Mouse (Mus musculus): ENCODE measurements around the gene Arpc1a. TPM values are rescaled to one million over a fixed set of nuclear protein-coding genes. Genes with fewer than 3 reads are reported as not detected.
"Not testable (repeated sequence)": the region's sequence is repeated elsewhere in the genome, so short reads cannot be mapped to it uniquely, and the experiment has no call there.

Gene Arpc1a
- total RNA-seq, 2 experiments from 2014 or later, result 26.6 to 32.2 TPM

DNA sequence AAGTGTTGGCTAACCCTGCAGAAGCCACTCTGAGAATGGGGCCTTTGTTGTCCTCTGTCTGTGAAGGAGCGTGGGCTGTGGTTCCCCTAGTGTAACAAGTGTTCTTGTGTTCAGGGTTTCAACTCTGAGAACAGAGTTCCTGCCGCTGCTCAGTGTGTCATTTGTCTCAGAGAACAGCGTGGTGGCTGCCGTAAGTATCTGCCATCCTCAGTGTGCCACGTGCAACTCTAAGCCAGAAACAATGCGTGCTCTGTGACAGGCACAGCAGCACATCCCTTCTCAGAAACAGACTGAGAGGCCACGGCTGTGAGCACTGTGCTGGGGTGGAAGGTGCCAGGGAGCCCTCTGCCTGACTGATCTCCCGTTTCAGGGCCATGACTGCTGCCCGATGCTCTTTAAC, 20.7 kb downstream of the Arpc1a start:
- no peak for DNase-seq

DNA sequence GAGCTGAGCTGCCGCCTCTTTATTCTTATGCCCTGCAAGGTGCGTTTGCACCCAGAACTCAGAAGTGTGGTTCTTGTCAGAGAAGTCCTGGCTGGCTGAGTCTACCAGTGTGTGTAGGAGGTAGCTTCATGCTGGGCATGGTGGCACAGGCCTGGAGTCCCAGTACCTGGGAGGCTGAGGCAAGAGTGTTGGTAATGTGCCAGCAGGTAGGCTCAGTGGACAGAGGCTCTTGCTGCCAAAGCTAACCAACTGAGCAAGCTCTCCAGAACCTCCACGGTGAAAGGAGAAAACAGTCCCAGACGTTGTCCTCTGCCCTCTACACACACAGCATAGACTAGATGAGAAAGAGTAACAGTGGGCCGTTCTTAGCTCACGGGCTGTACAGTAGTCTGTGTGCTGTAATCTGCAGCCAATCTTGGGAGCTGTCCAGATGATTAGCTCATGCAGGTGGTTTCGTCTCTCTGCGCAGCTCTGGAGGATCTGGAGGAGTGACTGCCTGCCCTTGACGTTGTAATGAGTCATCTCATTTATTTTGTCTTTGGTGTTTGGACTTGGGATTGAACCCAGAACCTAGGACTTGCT, 22.2 kb downstream of the Arpc1a start:
- DNase-seq, result no peak

DNA sequence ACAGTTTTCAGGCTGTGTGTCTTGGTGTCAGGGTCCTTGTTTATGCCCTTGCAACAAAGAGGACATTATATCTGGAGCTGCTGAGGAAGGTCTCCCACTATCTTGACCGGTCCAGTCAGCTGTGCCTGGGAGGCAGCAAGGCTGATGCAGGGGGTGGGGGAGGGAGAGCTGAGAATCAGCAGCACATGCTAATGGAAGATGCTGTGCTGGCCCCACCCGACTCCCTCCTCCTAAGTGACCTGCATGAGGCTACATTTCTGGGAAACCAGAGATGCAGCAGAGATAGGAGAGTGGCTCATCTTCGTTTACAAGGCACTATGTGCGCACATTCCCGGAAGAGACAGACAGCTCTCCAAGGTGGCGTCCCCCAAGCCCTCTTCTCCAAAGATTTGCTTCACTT, 26.8 kb downstream of the Arpc1a start:
- DNase-seq, result no peak

DNA sequence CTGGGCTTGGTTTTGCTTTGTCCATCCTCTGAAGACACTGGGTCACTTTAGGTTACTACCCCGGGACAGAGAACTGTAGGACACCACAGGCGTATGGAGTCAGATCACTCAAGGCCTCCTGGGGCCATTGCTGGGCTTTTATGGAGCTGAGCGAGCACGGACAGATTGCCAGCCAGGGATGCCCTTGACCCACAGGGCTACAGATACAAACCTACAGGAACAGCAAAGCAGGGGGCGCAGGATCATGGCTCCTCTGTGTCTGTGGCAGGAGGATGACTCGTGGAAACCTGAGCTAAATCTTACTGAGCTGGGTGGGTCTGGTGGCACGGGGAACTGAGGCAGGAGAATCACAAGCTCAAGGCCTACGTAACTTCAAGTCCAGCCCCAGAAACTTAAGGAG, 28.9 kb downstream of the Arpc1a start:
- no peak for DNase-seq

DNA sequence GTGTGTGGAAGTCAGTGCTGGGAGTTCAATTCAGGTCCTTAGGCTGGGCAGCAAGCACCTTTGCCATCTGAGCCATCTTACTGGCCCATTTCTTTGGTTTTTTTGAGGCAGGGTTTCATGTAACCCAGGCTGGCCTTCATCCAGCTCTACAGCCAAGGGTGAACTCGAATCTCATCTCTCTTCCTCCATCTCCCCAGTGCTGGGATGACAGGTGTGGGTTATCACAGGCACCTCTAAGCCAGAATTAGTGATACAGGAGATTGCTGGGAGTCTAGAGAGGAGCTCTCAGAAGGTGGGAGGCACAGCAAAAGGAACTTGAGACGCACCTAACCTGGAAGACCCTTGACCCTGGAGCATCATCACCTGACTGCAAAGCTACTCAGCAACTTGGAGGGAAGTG, 29.8 kb downstream of the Arpc1a start:
- no peak for DNase-seq

DNA sequence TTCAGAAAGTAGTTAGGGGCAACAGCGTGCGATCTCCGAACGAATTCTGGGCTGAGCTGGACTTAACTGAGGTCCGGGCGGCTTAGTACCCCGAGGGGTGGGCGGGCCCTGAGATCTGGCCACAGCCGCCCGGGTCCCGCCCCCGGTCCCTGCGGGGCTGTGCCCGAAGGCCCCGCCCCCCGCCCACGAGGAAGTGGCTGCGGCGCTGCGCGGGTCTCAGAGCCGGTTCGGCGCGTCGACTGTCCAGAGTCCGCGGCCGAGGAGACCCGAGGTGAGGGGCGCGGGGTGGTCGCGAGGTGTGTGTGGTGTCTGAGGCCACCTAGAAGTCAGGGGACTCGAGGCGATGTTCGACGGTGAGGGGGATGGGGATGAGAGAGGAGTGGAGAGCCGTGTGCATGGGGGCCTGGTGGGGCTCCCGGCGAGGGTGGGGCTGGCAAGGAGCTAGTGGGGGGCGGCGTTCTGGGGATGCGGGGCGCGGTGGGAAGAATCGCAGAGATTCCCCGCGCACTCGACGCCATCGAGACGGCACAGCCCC, 30.5 kb downstream of the Arpc1a start, which contains the start of gene Arpc1b:
Gene Arpc1b, plus strand, starts transcription at position 145 of the 535 bp plus-strand sequence.
- peak; percentile 84 for DNase-seq

DNA sequence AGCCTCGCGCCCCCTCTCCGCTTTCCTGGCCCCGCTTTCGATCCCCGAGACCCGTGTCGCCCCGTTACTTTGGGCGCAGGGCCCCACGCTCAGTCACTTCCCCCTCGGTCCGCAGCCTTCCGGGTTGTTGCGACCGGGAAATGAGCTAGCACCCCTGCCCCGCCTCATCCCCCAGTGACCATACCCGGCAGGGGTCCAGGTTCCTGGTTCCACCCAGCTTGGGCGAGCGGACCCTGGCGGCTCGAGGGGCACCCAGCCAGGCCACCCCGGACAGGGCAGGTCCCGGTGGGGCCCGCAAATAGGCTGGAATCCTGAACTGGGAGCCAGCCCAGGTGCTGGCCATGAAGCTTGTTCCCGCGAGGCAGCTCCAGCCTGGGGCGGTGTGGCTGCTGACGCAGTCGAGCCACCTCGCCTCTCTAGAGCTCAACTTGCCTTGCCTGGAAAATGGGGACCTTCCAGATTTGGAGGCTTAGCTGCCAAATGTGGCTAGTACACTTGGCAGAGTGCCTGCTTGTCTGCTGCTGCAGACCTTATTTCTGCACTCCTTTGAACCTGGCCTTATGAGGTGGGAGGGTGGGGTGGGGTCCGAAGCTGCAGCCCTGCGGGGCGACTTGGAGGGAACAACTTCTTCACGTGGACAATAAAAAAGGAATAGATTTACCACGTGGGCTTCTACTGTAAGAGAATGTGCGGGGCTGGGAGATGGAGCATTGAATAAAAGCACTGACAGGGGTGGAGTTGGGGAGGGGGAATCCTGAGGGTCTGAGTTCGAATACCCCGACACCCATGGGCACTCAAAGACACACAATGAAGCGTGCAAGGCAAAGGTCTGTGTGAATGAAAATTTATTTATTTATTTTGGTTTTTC, 31.2 kb downstream of the Arpc1a start:
- DNase-seq, result peak; percentile 82

DNA sequence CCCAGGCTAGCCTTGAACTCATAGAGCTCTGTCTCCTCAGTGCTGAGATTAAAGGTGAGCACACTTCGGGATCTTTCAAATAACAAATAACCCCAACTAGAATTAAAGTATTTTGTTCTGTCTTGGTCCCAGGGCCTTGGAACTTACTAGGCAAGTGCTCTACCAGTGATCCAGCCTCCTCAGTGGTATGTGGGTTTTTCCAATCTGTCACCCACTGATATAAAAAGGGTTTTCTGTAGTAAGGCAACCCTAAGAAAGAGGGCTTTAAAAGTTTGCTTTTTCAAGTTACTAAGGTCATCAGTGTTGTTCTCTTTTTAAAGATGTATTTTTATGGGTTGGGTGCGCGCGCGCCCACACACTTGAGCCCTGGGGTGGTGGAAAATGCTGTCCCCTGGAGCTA, 32.1 kb downstream of the Arpc1a start:
- no peak for DNase-seq

DNA sequence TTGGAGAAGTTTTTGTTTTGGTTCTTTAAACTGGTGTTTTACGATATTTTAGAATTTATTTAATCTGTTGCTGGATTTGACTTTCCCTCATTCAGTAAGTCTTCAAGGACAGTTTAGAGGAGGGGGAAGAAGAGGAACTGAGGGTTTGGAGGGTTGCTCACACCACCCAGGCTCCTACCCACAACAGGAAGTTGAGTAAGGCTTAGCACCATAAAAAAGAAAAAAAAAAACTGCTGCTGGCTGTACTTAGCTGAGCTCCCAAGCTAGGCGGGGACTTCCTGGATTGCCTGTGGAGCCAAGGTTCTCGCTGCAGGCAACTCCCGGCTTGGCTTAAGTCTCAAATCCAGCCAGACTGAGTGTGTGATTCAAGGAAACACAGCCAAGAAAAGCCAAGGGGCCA, 32.7 kb downstream of the Arpc1a start:
- peak; percentile 79 for DNase-seq

DNA sequence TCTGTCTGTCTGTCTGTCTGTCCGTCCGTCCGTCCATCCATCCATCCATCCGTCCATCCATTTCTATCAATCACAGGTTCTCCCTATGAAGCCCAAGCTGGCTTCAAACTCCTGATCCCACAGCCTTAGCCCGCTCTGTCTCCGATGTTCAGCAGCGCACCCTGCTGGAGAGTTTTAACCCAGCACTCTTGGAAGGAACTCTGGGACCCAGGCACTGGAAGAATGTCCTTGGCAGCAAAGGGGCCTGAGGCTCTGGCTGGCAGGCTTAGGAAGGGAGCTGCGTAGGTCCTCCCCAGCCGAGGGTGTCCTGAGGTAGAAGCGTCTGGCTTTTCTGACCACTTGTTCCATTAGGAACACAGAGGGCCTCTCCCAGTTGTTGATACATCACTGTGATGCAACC, 33.3 kb downstream of the Arpc1a start:
- DNase-seq, result peak; percentile 70

DNA sequence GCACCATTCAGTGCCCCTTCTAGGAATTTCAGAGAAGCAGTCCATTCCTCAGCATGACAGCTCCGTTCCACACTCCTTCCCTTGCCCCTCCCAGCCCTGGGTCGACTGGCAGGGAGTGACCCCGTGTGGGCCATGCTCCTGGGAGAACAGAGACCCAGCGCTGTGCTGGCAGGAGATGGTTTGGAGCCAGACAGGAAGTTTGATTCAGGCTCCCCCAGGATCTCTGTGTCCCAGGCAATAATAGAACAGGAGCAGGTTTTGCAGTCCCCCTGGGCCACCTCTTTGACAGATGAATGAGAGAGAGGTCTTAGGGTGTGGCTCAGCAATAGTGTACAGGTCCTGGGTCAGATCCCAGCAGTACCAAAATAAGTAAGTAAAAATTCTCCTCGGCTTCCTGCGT, 34.4 kb downstream of the Arpc1a start:
- DNase-seq, result no peak

DNA sequence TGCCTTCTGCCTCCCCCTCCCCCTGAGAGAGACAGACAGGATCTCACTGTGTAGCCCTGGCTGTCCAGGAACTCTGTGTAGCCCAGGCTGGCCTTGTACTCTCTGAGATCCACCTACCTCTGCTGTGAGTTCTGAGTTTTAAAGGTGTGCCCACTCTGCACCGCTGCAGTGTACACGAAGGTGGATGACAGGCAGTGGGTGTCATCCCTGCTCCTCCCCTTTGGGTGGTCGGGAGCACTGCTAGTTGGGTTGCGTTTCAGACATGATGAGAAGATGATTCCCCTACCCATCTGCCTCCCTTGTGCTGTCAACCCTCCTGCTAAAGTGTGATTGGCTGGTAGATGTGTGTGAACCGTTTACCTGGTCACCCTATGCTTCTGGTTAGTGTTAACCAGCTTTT, 34.8 kb downstream of the Arpc1a start:
- DNase-seq, result no peak

DNA sequence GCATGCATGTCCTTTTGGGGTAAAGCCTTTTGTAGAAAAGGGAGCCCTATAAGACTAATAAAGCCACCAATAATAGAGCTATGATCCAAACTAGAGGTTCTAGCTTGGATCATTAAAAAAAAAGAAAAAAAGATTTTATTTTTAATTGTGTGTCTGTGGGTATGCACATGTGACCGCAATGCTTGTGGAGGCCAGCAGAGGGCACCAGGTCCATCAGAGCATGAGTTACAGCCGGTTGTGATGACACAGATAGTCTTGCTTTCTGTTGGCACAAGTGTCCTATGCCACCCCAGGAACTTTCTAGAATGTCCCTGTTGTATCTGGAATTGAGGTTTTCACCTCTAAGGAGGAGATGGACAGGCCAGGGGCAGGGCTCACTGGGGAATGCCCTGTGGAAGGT, 35.8 kb downstream of the Arpc1a start:
- no peak for DNase-seq

DNA sequence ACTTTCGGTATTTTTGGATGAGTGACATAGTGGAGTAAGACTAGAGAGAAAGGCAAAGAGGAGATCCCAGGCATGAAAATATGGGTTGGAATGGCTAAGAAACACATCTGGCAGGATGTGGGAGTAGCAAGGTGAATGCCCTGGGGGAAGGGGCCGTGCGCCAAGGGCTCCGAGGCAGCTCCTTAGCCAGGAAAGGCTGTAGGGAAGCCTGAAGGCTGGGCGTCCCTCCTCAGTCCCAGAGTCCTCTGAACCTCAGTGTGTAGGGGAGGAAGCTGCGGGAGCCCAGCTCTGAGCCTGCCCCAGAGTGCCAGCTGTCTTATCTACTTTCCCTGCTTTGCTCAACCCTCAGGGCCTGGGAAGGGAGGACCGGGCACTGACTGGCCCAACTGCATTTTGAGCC, 37.3 kb downstream of the Arpc1a start:
- no peak for DNase-seq

DNA sequence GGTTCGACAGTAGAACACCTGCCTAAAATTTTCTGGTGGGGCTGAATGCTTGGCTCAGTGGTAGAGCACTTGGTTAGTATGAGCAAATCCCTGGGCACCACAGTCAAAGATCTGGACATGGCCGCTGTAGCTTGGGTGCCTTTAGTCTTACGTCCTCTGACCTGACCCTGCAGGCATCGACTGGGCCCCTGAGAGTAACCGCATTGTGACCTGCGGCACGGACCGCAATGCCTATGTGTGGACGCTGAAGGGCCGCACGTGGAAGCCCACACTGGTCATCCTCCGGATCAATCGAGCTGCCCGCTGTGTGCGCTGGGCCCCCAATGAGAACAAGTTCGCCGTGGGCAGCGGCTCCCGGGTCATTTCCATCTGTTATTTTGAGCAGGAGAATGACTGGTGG, 39.8 kb downstream of the Arpc1a start:
- DNase-seq, result no peak

DNA sequence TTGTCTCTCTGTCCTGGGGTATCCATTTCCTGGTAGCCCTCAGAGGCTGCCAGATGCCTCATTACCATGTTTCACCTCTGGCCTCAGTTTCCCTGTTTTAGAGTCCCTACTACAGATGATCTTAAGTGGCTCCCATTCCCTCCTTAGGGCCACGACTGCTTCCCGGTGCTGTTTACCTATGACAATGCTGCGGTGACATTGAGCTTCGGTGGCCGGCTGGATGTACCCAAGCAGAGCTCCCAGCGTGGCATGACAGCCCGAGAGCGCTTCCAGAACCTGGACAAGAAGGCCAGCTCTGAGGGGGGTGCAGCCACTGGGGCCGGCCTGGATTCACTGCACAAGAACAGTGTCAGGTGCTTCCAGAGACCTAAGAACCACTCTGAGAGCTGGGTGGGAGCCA, 43.0 kb downstream of the Arpc1a start:
- no peak for DNase-seq

DNA sequence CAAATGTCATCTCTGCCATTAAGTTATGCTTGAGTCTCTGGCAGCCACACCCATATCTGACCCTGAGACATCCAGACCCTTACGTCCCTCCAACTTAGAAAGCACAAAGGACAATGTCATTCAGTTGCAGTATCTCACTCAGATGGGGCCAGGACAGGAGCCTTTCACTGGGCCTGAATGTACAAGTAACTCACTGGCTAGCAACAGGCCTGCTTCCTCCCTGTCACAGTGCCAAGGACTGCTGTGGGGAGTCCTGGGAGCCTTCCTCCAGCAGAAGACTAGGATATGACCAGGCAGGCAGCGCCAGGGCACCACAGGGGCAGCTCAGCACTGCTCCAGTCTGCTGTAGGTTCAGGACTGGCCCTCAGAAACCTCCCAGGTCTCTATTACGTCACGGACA, 45.5 kb downstream of the Arpc1a start:
- no peak for DNase-seq

DNA sequence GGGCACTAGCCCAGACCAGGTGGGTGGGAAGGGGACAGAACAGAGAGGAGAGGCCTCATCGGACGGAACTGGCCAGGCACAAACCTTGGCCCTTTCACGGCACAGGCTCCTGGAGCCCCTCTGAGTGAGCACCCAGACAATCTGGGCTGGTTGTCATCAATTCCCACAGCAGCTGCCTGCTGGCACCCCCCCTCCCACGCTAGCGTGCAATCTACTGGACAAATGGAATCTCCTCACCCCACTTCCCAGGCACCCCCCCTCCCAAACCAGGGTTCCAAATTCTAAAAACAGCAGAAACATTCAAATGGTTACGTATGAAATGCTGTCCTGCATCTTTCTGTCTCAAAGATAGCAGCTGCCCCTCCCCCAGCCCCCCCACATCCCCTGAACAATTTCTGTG, 46.1 kb downstream of the Arpc1a start:
- DNase-seq, result not testable (repeated sequence)

DNA sequence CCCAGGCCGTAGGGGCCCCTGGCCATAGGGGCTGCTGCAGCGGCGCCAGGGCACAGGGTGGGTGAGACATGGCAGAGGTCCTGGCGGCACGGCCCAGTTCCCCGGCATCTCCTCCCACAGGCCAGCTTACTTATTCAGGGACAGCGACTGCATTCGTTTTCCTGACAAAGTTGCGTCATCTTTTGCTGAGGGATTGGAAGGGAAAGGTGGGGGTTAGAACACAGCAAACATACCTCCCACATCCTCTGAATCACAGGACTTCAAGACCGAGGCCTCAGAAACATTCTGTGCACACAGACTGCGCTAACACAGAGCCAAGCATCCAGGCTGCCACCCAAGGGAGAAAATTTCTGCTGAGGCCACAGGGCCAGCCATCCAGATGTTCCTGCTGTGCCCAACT, 46.6 kb downstream of the Arpc1a start:
- no peak for DNase-seq

DNA sequence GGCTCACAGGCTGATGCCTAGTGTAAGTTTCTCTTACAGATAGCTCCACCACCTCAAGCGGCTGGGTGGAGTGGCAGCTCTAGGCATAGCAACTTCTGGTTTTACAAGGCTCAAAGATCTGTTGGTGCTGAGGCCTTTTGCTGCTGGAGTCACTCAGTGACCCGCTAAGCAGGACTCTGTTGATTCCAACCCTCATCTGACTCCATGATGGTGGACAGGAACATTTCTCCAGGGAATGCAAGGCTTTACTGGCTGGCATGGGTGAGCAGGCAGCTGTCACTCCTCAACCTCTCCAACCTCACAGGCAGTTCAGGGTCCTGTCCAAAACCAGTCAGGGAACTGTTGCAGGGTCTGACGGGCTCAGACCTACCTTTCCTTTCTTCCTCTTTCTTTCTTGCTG, 47.4 kb downstream of the Arpc1a start:
- DNase-seq, result no peak

DNA sequence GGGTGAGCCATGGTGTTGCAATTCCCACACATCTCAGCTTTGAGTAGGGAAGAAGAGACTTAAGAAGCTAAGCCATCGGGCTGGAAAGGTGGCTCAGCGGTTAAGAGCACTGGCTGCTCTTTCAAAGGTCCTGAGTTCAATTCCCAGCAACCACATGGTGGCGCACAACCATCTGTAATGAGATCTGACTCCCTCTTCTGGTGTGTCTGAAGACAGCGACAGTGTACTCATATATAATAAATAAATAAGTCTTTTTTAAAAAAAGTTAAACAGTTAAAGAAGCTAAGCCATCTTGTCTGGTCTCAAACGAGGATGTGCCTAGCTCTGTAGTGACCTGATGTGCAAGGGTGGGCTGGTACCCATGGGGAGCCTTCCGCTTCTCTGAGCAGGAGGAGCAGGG, 49.6 kb downstream of the Arpc1a start:
- DNase-seq, result not testable (repeated sequence)

DNA sequence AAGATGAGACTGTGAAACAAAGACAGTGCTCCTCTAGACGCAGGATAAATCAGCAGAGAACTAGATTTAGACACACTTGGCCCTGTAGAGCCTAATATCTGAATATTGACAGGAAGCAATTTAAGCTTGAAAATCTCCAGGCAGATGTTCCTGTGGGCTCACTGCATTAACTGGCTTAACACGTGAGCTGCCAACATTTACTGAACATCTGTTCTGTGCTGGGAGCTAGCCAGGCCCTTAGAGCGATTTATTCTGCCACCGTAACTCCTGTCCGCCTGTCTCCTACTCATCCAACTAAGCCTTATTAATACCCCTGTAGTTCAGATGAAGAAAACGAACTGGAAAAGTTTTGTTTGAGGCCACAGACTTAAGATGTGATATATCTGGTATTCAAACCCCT, 55.2 kb downstream of the Arpc1a start:
- no peak for DNase-seq

All from gastrocnemius, postnatal 25 days (tissue).